Mouse (Mus musculus) cerebellum, adult 2 months (tissue): Measurements from ENCODE around the gene Klk1b26.
"Not testable (repeated sequence)": the region's sequence is repeated elsewhere in the genome, so short reads cannot be mapped to it uniquely, and the experiment has no call there.

Source experiments
- CTCF ChIP-seq: fragments of 200-500 bp; IDR thresholded peaks from 2 replicates; pipeline ENCODE4 v1.5.1; 2011; ENCODE audit warnings: low read depth, mild to moderate bottlenecking, control low read depth, low read length, moderate library complexity, borderline replicate concordance; ENCODE audit not compliant: insufficient read depth
- POLR2A ChIP-seq: fragments of 200-500 bp; IDR thresholded peaks from 2 replicates; pipeline ENCODE4 v1.6.1; 2011; ENCODE audit warnings: low read length, control low read depth, borderline replicate concordance; ENCODE audit not compliant: insufficient read depth

GRCm38 (mm10) chr7:43975761-43976160 is 36.2 kb upstream of the Klk1b26 start, which contains the start of gene Klk1b9:
- TF ChIP-seq POLR2A, CTCF: not testable (repeated sequence)
